Mouse (Mus musculus) midbrain, embryonic 11.5 days (tissue): ENCODE measurements around the gene Serpina1b. TPM values are rescaled to one million over a fixed set of nuclear protein-coding genes. Genes with fewer than 3 reads are reported as not detected.

ENCODE experiments used
- ATAC-seq: fragments of 200-750 bp; cut with Nextera tagmentation; 2 replicates; pipeline ENCODE4 v1.8.0; 2017; ENCODE audit warnings: moderate TSS enrichment, moderate library complexity; ENCODE audit not compliant: low FRiP score
- DNase-seq: peaks from one replicate; pipeline ENCODE4 v3.0.0; 2015; ENCODE audit warnings: low spot score; ENCODE audit errors: missing footprints
- H3K27ac ChIP-seq: fragments of 300-500 bp; sonication (generic); 2 replicates; pipeline ENCODE4 v1.5.1; 2014; ENCODE audit warnings: low read depth, low read length
- H3K27me3 ChIP-seq: fragments of 300-500 bp; sonication (generic); 2 replicates; pipeline ENCODE4 v1.6.1; 2014; ENCODE audit warnings: mild to moderate bottlenecking, low read length, moderate library complexity, mixed read lengths; ENCODE audit not compliant: control insufficient read depth, insufficient read depth
- H3K36me3 ChIP-seq: fragments of 300-500 bp; sonication (generic); 2 replicates; pipeline ENCODE4 v1.6.1; 2014; ENCODE audit warnings: mild to moderate bottlenecking, low read length, moderate library complexity, mixed read lengths; ENCODE audit not compliant: control insufficient read depth, insufficient read depth
- H3K4me1 ChIP-seq: fragments of 300-500 bp; sonication (generic); 2 replicates; pipeline ENCODE4 v1.6.1; 2014; ENCODE audit warnings: low read length; ENCODE audit not compliant: control insufficient read depth, insufficient read depth
- H3K4me2 ChIP-seq: fragments of 300-500 bp; sonication (generic); 2 replicates; pipeline ENCODE4 v1.6.1; 2014; ENCODE audit warnings: mild to moderate bottlenecking, moderate library complexity
- H3K4me3 ChIP-seq: fragments of 300-500 bp; sonication (generic); 2 replicates; pipeline ENCODE4 v1.5.1; 2014; ENCODE audit warnings: low read depth, low read length
- H3K9ac ChIP-seq: fragments of 300-500 bp; sonication (generic); 2 replicates; pipeline ENCODE4 v1.6.1; 2014; ENCODE audit warnings: low read length
- H3K9me3 ChIP-seq: fragments of 300-500 bp; sonication (generic); 2 replicates; pipeline ENCODE4 v1.6.1; 2016; ENCODE audit warnings: low read length; ENCODE audit not compliant: control insufficient read depth
- WGBS: fragments of 180-500 bp; shearing (Covaris S2); extraction: QIAGEN DNeasy Blood & Tissue Kit; methylation state at CpG from one replicate; pipeline ENCODE4 v1.1.7; 2014; 5-methylcytosine and 5-hydroxymethylcytosine counted together
- polyA plus RNA-seq: library from polyadenylated mRNA; unstranded; fragments of >200 nt; fragmentation: Nextera tagmentation; extraction: Ambion mirVana; gene quantifications from 2 replicates; pipeline ENCODE4 v1.2.1, GENCODE M21; 2014

Gene Serpina1b
- polyA plus RNA-seq, 1 experiment from 2014 or later, result not detected

DNA sequence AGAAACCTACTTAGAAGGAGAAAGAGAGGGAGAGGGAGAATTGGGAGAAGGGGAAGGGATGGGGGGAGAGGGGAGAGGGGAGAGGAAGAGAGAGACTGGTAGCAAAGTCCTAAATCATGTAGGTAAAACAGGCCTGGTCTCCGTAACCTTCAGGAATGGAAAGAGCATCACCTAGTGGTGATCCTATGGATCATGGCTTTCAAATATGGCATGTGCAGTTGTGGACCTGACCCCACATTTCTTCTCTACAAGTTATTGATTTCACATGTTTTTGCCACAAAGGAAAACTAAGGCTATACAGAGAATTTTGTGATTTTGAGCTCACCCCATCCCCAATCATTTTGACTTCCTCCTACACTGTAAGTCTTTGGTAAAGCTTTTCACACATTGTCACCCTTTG lies 119.8 kb downstream of the Serpina1b start:
- Histone ChIP-seq H3K4me1 (no peaks in the 10 kb centered on the region), H3K4me2 (no peak overlapping the region), H3K4me3 (no peak overlapping the region), H3K9me3 (no peaks in the 10 kb centered on the region), H3K9ac (no peak overlapping the region), H3K36me3 (no peaks in the 10 kb centered on the region), H3K27me3 (no peaks in the 10 kb centered on the region), H3K27ac (no peak overlapping the region)
- WGBS, result 54% methylated on average over 1 of the region's 1 CpGs
- no peak for DNase-seq
- ATAC-seq, result no peak

- 83% methylated on average over 4 of the region's 4 CpGs for WGBS
- no peaks in the 10 kb centered on the region for H3K9me3 ChIP-seq
- H3K9ac ChIP-seq, result no peak overlapping the region
- ATAC-seq (no peak), DNase-seq (no peak)
- no peak overlapping the region for H3K27ac ChIP-seq
- no peaks in the 10 kb centered on the region for H3K4me1 ChIP-seq
- H3K4me2 ChIP-seq, result no peak overlapping the region
- H3K27me3 ChIP-seq, result no peaks in the 10 kb centered on the region
- no peaks in the 10 kb centered on the region for H3K36me3 ChIP-seq
- H3K4me3 ChIP-seq, result no peak overlapping the region
Measured at GRCm38 (mm10) chr12:103706113-103706512, 124.1 kb downstream of the Serpina1b start.

- Histone ChIP-seq H3K27me3 (no peaks in the 10 kb centered on the region), H3K27ac (no peak overlapping the region), H3K9ac (no peak overlapping the region), H3K9me3 (no peaks in the 10 kb centered on the region), H3K4me2 (no peak overlapping the region), H3K4me1 (no peaks in the 10 kb centered on the region), H3K36me3 (no peaks in the 10 kb centered on the region), H3K4me3 (no peak overlapping the region)
- ATAC-seq (no peak), DNase-seq (peak; percentile 23)
- 85% methylated on average over 2 of the region's 2 CpGs for WGBS
Measured at GRCm38 (mm10) chr12:103705547-103705946, 124.6 kb downstream of the Serpina1b start.

- H3K27ac ChIP-seq, result no peak overlapping the region
- DNase-seq (peak; percentile 10), ATAC-seq (no peak)
- H3K4me2 ChIP-seq, result no peak overlapping the region
- H3K36me3 ChIP-seq, result no peaks in the 10 kb centered on the region
- H3K4me1 ChIP-seq, result no peaks in the 10 kb centered on the region
- H3K4me3 ChIP-seq, result no peak overlapping the region
- no peaks in the 10 kb centered on the region for H3K27me3 ChIP-seq
- H3K9ac ChIP-seq, result no peak overlapping the region
- no peaks in the 10 kb centered on the region for H3K9me3 ChIP-seq
- WGBS, result 78% methylated on average over 4 of the region's 4 CpGs
Measured at GRCm38 (mm10) chr12:103700144-103700750, 129.9 kb downstream of the Serpina1b start.

- 89% methylated on average over 8 of the region's 8 CpGs for WGBS
Measured at GRCm38 (mm10) chr12:103695429-103695828, 134.7 kb downstream of the Serpina1b start, which contains the start of gene Serpina1f. TSS of gene Serpina1f (minus strand) at chr12:103695529.

GRCm38 (mm10) chr12:103688221-103688814 lies 141.9 kb downstream of the Serpina1b start:
- Histone ChIP-seq H3K9me3 (no peaks in the 10 kb centered on the region), H3K4me3 (no peak overlapping the region), H3K27ac (no peak overlapping the region), H3K27me3 (no peaks in the 10 kb centered on the region), H3K9ac (no peak overlapping the region), H3K4me1 (no peaks in the 10 kb centered on the region), H3K36me3 (no peaks in the 10 kb centered on the region), H3K4me2 (no peak overlapping the region)
- 71% methylated on average over 3 of the region's 3 CpGs for WGBS
- 0 out of 2 replicates have a peak, but pooled peaks have one; percentile 47 for ATAC-seq
- peak; percentile 78 for DNase-seq

More at GRCm38 (mm10) chr12:103695429-103695828, 134.7 kb downstream of the Serpina1b start, which contains the start of gene Serpina1f:
- no peak within 1 kb of the TSS for H3K9ac ChIP-seq
- DNase-seq (peak; percentile 37), ATAC-seq (no peak)
- H3K27ac ChIP-seq, result no peak within 1 kb of the TSS
- no peaks in the 10 kb centered on the region for H3K4me1 ChIP-seq
- no peaks in the 10 kb centered on the region for H3K36me3 ChIP-seq
- no peak within 1 kb of the TSS for H3K4me3 ChIP-seq
- H3K9me3 ChIP-seq, result no peaks in the 10 kb centered on the region
- H3K27me3 ChIP-seq, result no peaks in the 10 kb centered on the region
- no peak within 1 kb of the TSS for H3K4me2 ChIP-seq

DNA sequence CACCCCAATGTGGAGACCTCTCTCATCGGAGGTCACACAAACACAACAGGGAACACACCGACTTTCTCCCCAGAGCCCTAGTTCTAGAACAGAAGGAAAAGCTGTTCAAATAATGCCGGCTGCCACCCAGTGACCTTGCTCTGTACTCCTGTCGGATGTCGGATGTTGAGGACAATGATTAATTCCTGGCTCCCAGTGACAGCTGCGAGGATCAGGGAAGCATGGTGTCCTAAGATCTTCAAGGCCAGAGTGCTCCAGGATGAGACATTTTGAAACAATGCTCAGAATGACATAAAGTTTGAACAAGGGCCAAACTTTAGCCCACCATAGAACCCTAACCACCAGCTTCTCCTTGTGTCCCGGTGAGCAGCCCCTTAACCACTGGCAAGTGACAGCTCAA lies 143.2 kb downstream of the Serpina1b start:
- H3K4me2 ChIP-seq, result no peak overlapping the region
- no peak overlapping the region for H3K27ac ChIP-seq
- no peaks in the 10 kb centered on the region for H3K27me3 ChIP-seq
- 69% methylated on average over 7 of the region's 7 CpGs for WGBS
- H3K9me3 ChIP-seq, result no peaks in the 10 kb centered on the region
- DNase-seq (peak; percentile 81), ATAC-seq (0 out of 2 replicates have a peak, but pooled peaks have one; percentile 31)
- H3K4me3 ChIP-seq, result no peak overlapping the region
- no peaks in the 10 kb centered on the region for H3K4me1 ChIP-seq
- H3K36me3 ChIP-seq, result no peaks in the 10 kb centered on the region
- no peak overlapping the region for H3K9ac ChIP-seq

- Histone ChIP-seq H3K4me3 (no peak overlapping the region), H3K4me1 (no peaks in the 10 kb centered on the region), H3K27me3 (no peaks in the 10 kb centered on the region), H3K27ac (no peak overlapping the region), H3K36me3 (no peaks in the 10 kb centered on the region), H3K9ac (no peak overlapping the region), H3K4me2 (no peak overlapping the region), H3K9me3 (no peaks in the 10 kb centered on the region)
- ATAC-seq (no peak), DNase-seq (no peak)
- WGBS, result 73% methylated on average over 3 of the region's 3 CpGs
Measured at GRCm38 (mm10) chr12:103686050-103686449, 144.1 kb downstream of the Serpina1b start.

DNA sequence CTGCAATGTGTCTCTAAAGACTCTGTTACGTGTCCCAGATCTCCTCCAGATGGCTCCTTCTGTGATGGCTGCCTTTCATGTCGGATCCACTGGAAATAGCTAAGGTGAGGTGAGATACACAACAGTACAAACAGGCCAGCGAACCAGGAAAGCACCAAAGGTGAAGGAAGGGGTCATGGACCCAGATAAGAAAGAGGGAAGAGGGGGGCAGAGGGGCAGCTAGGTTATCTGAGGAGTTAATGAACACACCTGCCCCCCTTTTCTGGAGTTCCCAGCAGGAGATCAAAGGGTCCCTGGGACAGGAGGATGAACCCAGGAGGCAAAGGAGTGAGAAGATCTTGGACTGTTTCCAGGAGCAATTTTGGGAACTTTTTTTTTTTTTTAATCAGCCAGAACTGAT lies 144.8 kb downstream of the Serpina1b start:
- Histone ChIP-seq H3K4me2 (no peak overlapping the region), H3K27ac (no peak overlapping the region), H3K4me1 (no peaks in the 10 kb centered on the region), H3K4me3 (no peak overlapping the region), H3K27me3 (no peaks in the 10 kb centered on the region), H3K36me3 (no peaks in the 10 kb centered on the region), H3K9ac (no peak overlapping the region), H3K9me3 (no peaks in the 10 kb centered on the region)
- 82% methylated on average over 3 of the region's 3 CpGs for WGBS
- DNase-seq, result no peak
- ATAC-seq, result no peak
